Mouse (Mus musculus) embryonic facial prominence, embryonic 15.5 days (tissue): ENCODE results near the gene Camkmt. TPM values are rescaled to one million over a fixed set of nuclear protein-coding genes. Genes with fewer than 3 reads are reported as not detected.

Experiments
- ATAC-seq: fragments of 200-750 bp; cut with Nextera tagmentation; 2 replicates; pipeline ENCODE4 v1.8.0; 2017; ENCODE audit warnings: low read depth, moderate TSS enrichment; ENCODE audit not compliant: insufficient number of reproducible peaks, low FRiP score, low TSS enrichment
- H3K27ac ChIP-seq: fragments of 300-500 bp; sonication (generic); replicated peaks from 2 replicates; pipeline ENCODE4 v1.5.1; 2015; ENCODE audit warnings: mild to moderate bottlenecking, inconsistent platforms
- H3K27me3 ChIP-seq: fragments of 300-500 bp; sonication (generic); 2 replicates; pipeline ENCODE4 v1.6.1; 2015; ENCODE audit warnings: inconsistent platforms
- H3K36me3 ChIP-seq: fragments of 300-500 bp; sonication (generic); 2 replicates; pipeline ENCODE4 v1.6.1; 2015; ENCODE audit warnings: mild to moderate bottlenecking, inconsistent platforms
- H3K4me1 ChIP-seq: fragments of 300-500 bp; sonication (generic); 2 replicates; pipeline ENCODE4 v1.6.1; 2015; ENCODE audit warnings: inconsistent platforms
- H3K4me2 ChIP-seq: fragments of 300-500 bp; sonication (generic); replicated peaks from 2 replicates; pipeline ENCODE4 v1.6.1; 2015; ENCODE audit warnings: mild to moderate bottlenecking, inconsistent platforms
- H3K4me3 ChIP-seq: fragments of 300-500 bp; sonication (generic); replicated peaks from 2 replicates; pipeline ENCODE4 v1.5.1; 2015; ENCODE audit warnings: mild to moderate bottlenecking, inconsistent platforms
- H3K9ac ChIP-seq: fragments of 300-500 bp; sonication (generic); 2 replicates; pipeline ENCODE4 v1.6.1; 2015; ENCODE audit warnings: inconsistent platforms
- H3K9me3 ChIP-seq: fragments of 300-500 bp; sonication (generic); replicated peaks from 2 replicates; pipeline ENCODE4 v1.6.1; 2016; ENCODE audit warnings: inconsistent platforms
- WGBS: fragments of 180-500 bp; shearing (Covaris S2); methylation state at CpG from one replicate; pipeline ENCODE4 v1.1.7; 2015; 5-methylcytosine and 5-hydroxymethylcytosine counted together
- polyA plus RNA-seq: library from polyadenylated mRNA; unstranded; fragments of >200 nt; fragmentation: Nextera tagmentation; extraction: Ambion mirVana; gene quantifications from 2 replicates; pipeline ENCODE4 v1.2.1, GENCODE M21; 2015

Gene Camkmt
- polyA plus RNA-seq, 1 experiment from 2014 or later = 12.8 TPM

- Histone ChIP-seq H3K4me3 (no peak overlapping the region), H3K36me3 (no peaks in the 10 kb centered on the region), H3K27me3 (no peaks in the 10 kb centered on the region), H3K4me1 (no peaks in the 10 kb centered on the region), H3K4me2 (no peak overlapping the region), H3K9ac (no peak overlapping the region), H3K27ac (no peak overlapping the region), H3K9me3 (no peaks in the 10 kb centered on the region)
- WGBS = 47% methylated on average over 5 of the region's 5 CpGs
- ATAC-seq = no peak
Observed at GRCm38 (mm10) chr17:85248962-85249361, 158.6 kb downstream of the Camkmt start.

GRCm38 (mm10) chr17:85249744-85250143 is 159.4 kb downstream of the Camkmt start:
- WGBS = 44% methylated on average over 7 of the region's 7 CpGs
- Histone ChIP-seq H3K4me1 (no peaks in the 10 kb centered on the region), H3K9me3 (no peaks in the 10 kb centered on the region), H3K9ac (no peak overlapping the region), H3K4me3 (no peak overlapping the region), H3K27ac (no peak overlapping the region), H3K27me3 (no peaks in the 10 kb centered on the region), H3K36me3 (no peaks in the 10 kb centered on the region), H3K4me2 (no peak overlapping the region)
- no peak for ATAC-seq

- ATAC-seq = no peak
- Histone ChIP-seq H3K9me3 (no peaks in the 10 kb centered on the region), H3K27ac (no peak overlapping the region), H3K4me1 (no peaks in the 10 kb centered on the region), H3K4me3 (no peak overlapping the region), H3K27me3 (no peaks in the 10 kb centered on the region), H3K9ac (no peak overlapping the region), H3K36me3 (no peaks in the 10 kb centered on the region), H3K4me2 (no peak overlapping the region)
- 21% methylated on average over 9 of the region's 9 CpGs for WGBS
Observed at GRCm38 (mm10) chr17:85256930-85257329, 166.6 kb downstream of the Camkmt start.

- Histone ChIP-seq H3K4me3 (no peak overlapping the region), H3K9ac (no peak overlapping the region), H3K4me1 (no peaks in the 10 kb centered on the region), H3K9me3 (no peaks in the 10 kb centered on the region), H3K27ac (no peak overlapping the region), H3K36me3 (no peaks in the 10 kb centered on the region), H3K4me2 (no peak overlapping the region), H3K27me3 (no peaks in the 10 kb centered on the region)
- WGBS = 41% methylated on average over 11 of the region's 11 CpGs
- no peak for ATAC-seq
Observed at GRCm38 (mm10) chr17:85257348-85257747, 167.0 kb downstream of the Camkmt start.

- Histone ChIP-seq H3K27me3 (no peaks in the 10 kb centered on the region), H3K9me3 (no peaks in the 10 kb centered on the region), H3K4me3 (no peak overlapping the region), H3K27ac (no peak overlapping the region), H3K4me1 (no peaks in the 10 kb centered on the region), H3K36me3 (no peaks in the 10 kb centered on the region), H3K9ac (no peak overlapping the region), H3K4me2 (no peak overlapping the region)
- ATAC-seq = no peak
- WGBS = 71% methylated on average over 13 of the region's 13 CpGs
Observed at GRCm38 (mm10) chr17:85258703-85259341, 168.5 kb downstream of the Camkmt start.

GRCm38 (mm10) chr17:85266831-85267422 is 176.6 kb downstream of the Camkmt start:
- Histone ChIP-seq H3K36me3 (no peaks in the 10 kb centered on the region), H3K27ac (no peak overlapping the region), H3K9ac (no peak overlapping the region), H3K4me2 (no peak overlapping the region), H3K4me3 (no peak overlapping the region), H3K27me3 (no peaks in the 10 kb centered on the region), H3K9me3 (no peaks in the 10 kb centered on the region), H3K4me1 (no peaks in the 10 kb centered on the region)
- whole genome bisulfite sequencing = 65% methylated on average over 12 of the region's 12 CpGs
- no peak for ATAC-seq

- ATAC-seq = no peak
- H3K9ac ChIP-seq = no peak overlapping the region
- no peak overlapping the region for H3K4me2 ChIP-seq
- H3K27ac ChIP-seq = no peak overlapping the region
- no peaks in the 10 kb centered on the region for H3K4me1 ChIP-seq
- no peaks in the 10 kb centered on the region for H3K9me3 ChIP-seq
- WGBS = 84% methylated on average over 20 of the region's 20 CpGs
- no peaks in the 10 kb centered on the region for H3K36me3 ChIP-seq
- no peak overlapping the region for H3K4me3 ChIP-seq
- no peaks in the 10 kb centered on the region for H3K27me3 ChIP-seq
Observed at GRCm38 (mm10) chr17:85271466-85272175, 181.3 kb downstream of the Camkmt start.

- Histone ChIP-seq H3K9ac (no peak overlapping the region), H3K36me3 (no peaks in the 10 kb centered on the region), H3K9me3 (no peaks in the 10 kb centered on the region), H3K4me1 (no peaks in the 10 kb centered on the region; the same call in 1 of the 2 replicates), H3K4me2 (no peak overlapping the region), H3K4me3 (no peak overlapping the region), H3K27ac (no peak overlapping the region), H3K27me3 (no peaks in the 10 kb centered on the region)
- WGBS = 73% methylated on average over 7 of the region's 7 CpGs
- ATAC-seq = no peak
Observed at GRCm38 (mm10) chr17:85279720-85280119, 189.4 kb downstream of the Camkmt start.

- Histone ChIP-seq H3K4me2 (no peak overlapping the region), H3K36me3 (no peaks in the 10 kb centered on the region), H3K9me3 (no peaks in the 10 kb centered on the region), H3K4me1 (no peaks in the 10 kb centered on the region; the same call in 1 of the 2 replicates), H3K9ac (no peak overlapping the region), H3K27ac (no peak overlapping the region), H3K27me3 (no peaks in the 10 kb centered on the region), H3K4me3 (no peak overlapping the region)
- 53% methylated on average over 5 of the region's 5 CpGs for WGBS
- no peak for ATAC-seq
Observed at GRCm38 (mm10) chr17:85282447-85282846, 192.1 kb downstream of the Camkmt start.

GRCm38 (mm10) chr17:85291154-85291553 is 200.8 kb downstream of the Camkmt start:
- H3K4me1 ChIP-seq = no peaks in the 10 kb centered on the region
- no peaks in the 10 kb centered on the region for H3K9me3 ChIP-seq
- no peak for ATAC-seq
- no peak overlapping the region for H3K9ac ChIP-seq
- no peak overlapping the region for H3K27ac ChIP-seq
- 88% methylated on average over 4 of the region's 4 CpGs for WGBS
- no peak overlapping the region for H3K4me2 ChIP-seq
- H3K4me3 ChIP-seq = no peak overlapping the region
- H3K36me3 ChIP-seq = no peaks in the 10 kb centered on the region
- no peaks in the 10 kb centered on the region for H3K27me3 ChIP-seq

- 79% methylated on average over 5 of the region's 5 CpGs for WGBS
- Histone ChIP-seq H3K36me3 (no peaks in the 10 kb centered on the region), H3K27me3 (no peaks in the 10 kb centered on the region), H3K4me1 (no peaks in the 10 kb centered on the region), H3K27ac (no peak overlapping the region), H3K9me3 (no peaks in the 10 kb centered on the region), H3K4me3 (no peak overlapping the region), H3K9ac (no peak overlapping the region), H3K4me2 (no peak overlapping the region)
- no peak for ATAC-seq
Observed at GRCm38 (mm10) chr17:85291601-85292000, 201.2 kb downstream of the Camkmt start.
